Mouse (Mus musculus) limb, embryonic 13.5 days (tissue): ENCODE measurements around the gene Lgr6. TPM values are rescaled to one million over a fixed set of nuclear protein-coding genes. Genes with fewer than 3 reads are reported as not detected.

ENCODE experiments used
- ATAC-seq: fragments of 200-750 bp; cut with Nextera tagmentation; 2 replicates; pipeline ENCODE4 v1.8.0; 2017; ENCODE audit warnings: low read depth, moderate number of reproducible peaks, moderate TSS enrichment; ENCODE audit not compliant: low FRiP score
- H3K27ac ChIP-seq: fragments of 300-500 bp; sonication (generic); 2 replicates; pipeline ENCODE4 v1.5.1; 2015; ENCODE audit warnings: inconsistent platforms, mild to moderate bottlenecking, moderate library complexity
- H3K27me3 ChIP-seq: fragments of 300-500 bp; sonication (generic); 2 replicates; pipeline ENCODE4 v1.6.1; 2015; ENCODE audit warnings: mild to moderate bottlenecking, inconsistent platforms
- H3K36me3 ChIP-seq: fragments of 300-500 bp; sonication (generic); 2 replicates; pipeline ENCODE4 v1.6.1; 2015; ENCODE audit warnings: inconsistent platforms, mild to moderate bottlenecking, moderate library complexity
- H3K4me1 ChIP-seq: fragments of 300-500 bp; sonication (generic); 2 replicates; pipeline ENCODE4 v1.6.1; 2015; ENCODE audit warnings: inconsistent platforms
- H3K4me2 ChIP-seq: fragments of 300-500 bp; sonication (generic); replicated peaks from 2 replicates; pipeline ENCODE4 v1.6.1; 2015; ENCODE audit warnings: inconsistent platforms, mild to moderate bottlenecking, moderate library complexity
- H3K4me3 ChIP-seq: fragments of 300-500 bp; sonication (generic); 2 replicates; pipeline ENCODE4 v1.5.1; 2015; ENCODE audit warnings: moderate library complexity, mild to moderate bottlenecking, inconsistent platforms
- H3K9ac ChIP-seq: fragments of 300-500 bp; sonication (generic); 2 replicates; pipeline ENCODE4 v1.6.1; 2015; ENCODE audit warnings: mild to moderate bottlenecking, inconsistent platforms
- H3K9me3 ChIP-seq: fragments of 300-500 bp; sonication (generic); 2 replicates; pipeline ENCODE4 v1.6.1; 2016; ENCODE audit warnings: inconsistent platforms
- WGBS: fragments of 180-500 bp; shearing (Covaris S2); methylation state at CpG from one replicate; pipeline ENCODE4 v1.1.7; 2015; 5-methylcytosine and 5-hydroxymethylcytosine counted together
- polyA plus RNA-seq: library from polyadenylated mRNA; unstranded; fragments of >200 nt; fragmentation: Nextera tagmentation; extraction: Ambion mirVana; gene quantifications from 2 replicates; pipeline ENCODE4 v1.2.1, GENCODE M21; 2015

Lgr6 gene
- polyA plus RNA-seq, 1 experiment from 2014 or later = 2.7 TPM

- Histone ChIP-seq H3K27ac (no peak overlapping the region), H3K4me3 (no peak overlapping the region), H3K9ac (no peak overlapping the region), H3K27me3 (peaks cover 9% of the 10 kb centered on the region), H3K4me2 (no peak overlapping the region), H3K4me1 (no peaks in the 10 kb centered on the region), H3K9me3 (0 out of 2 replicates have a peak, but pooled peaks cover 5% of the 10 kb centered on the region), H3K36me3 (no peaks in the 10 kb centered on the region)
- no peak for ATAC-seq
- WGBS = 33% methylated on average over 8 of the region's 8 CpGs
These were observed 35.2 kb downstream of the Lgr6 start for GRCm38 (mm10) chr1:135069841-135070240.

GRCm38 (mm10) chr1:135064525-135064924 lies 40.6 kb downstream of the Lgr6 start:
- no peak for ATAC-seq
- no peaks in the 10 kb centered on the region for H3K36me3 ChIP-seq
- H3K27ac ChIP-seq = no peak overlapping the region
- no peak overlapping the region for H3K4me2 ChIP-seq
- WGBS = 96% methylated on average over 2 of the region's 2 CpGs
- H3K27me3 ChIP-seq = peaks cover 4% of the 10 kb centered on the region
- H3K9me3 ChIP-seq = peaks cover 4% of the 10 kb centered on the region
- H3K4me3 ChIP-seq = no peak overlapping the region
- H3K9ac ChIP-seq = no peak overlapping the region
- H3K4me1 ChIP-seq = no peaks in the 10 kb centered on the region

- H3K4me1 ChIP-seq = no peaks in the 10 kb centered on the region
- no peak overlapping the region for H3K4me3 ChIP-seq
- peaks cover 4% of the 10 kb centered on the region for H3K9me3 ChIP-seq
- 70% methylated on average over 5 of the region's 5 CpGs for WGBS
- peaks cover 9% of the 10 kb centered on the region for H3K27me3 ChIP-seq
- no peak overlapping the region for H3K4me2 ChIP-seq
- no peak for ATAC-seq
- H3K36me3 ChIP-seq = no peaks in the 10 kb centered on the region
- no peak overlapping the region for H3K9ac ChIP-seq
- no peak overlapping the region for H3K27ac ChIP-seq
These were observed 42.1 kb downstream of the Lgr6 start for GRCm38 (mm10) chr1:135062936-135063335.

GRCm38 (mm10) chr1:135061300-135061699 lies 43.8 kb downstream of the Lgr6 start:
- no peak for ATAC-seq
- no peak overlapping the region for H3K4me3 ChIP-seq
- H3K27me3 ChIP-seq = peaks cover 7% of the 10 kb centered on the region; the same call in 1 of the 2 replicates
- H3K9ac ChIP-seq = no peak overlapping the region
- WGBS = 92% methylated on average over 6 of the region's 6 CpGs
- H3K36me3 ChIP-seq = no peaks in the 10 kb centered on the region
- H3K4me2 ChIP-seq = no peak overlapping the region
- H3K9me3 ChIP-seq = peaks cover 4% of the 10 kb centered on the region
- H3K4me1 ChIP-seq = peaks cover 10% of the 10 kb centered on the region; the same call in 1 of the 2 replicates
- no peak overlapping the region for H3K27ac ChIP-seq

- WGBS = 75% methylated on average over 6 of the region's 6 CpGs
- Histone ChIP-seq H3K9me3 (peaks cover 4% of the 10 kb centered on the region), H3K4me2 (no peak overlapping the region), H3K27me3 (peaks cover 7% of the 10 kb centered on the region; the same call in 1 of the 2 replicates), H3K27ac (no peak overlapping the region), H3K4me1 (peaks cover 10% of the 10 kb centered on the region; the same call in 1 of the 2 replicates), H3K36me3 (no peaks in the 10 kb centered on the region), H3K9ac (no peak overlapping the region), H3K4me3 (no peak overlapping the region)
- no peak for ATAC-seq
These were observed 44.9 kb downstream of the Lgr6 start for GRCm38 (mm10) chr1:135060174-135060573.

- 70% methylated on average over 8 of the region's 8 CpGs for WGBS
These were observed 48.2 kb downstream of the Lgr6 start for GRCm38 (mm10) chr1:135056901-135057300.

GRCm38 (mm10) chr1:135054121-135054520 lies 51.0 kb downstream of the Lgr6 start:
- H3K27ac ChIP-seq = no peak overlapping the region
- no peak overlapping the region for H3K9ac ChIP-seq
- H3K4me1 ChIP-seq = peaks cover 24% of the 10 kb centered on the region
- 62% methylated on average over 5 of the region's 5 CpGs for WGBS
- H3K4me3 ChIP-seq = no peak overlapping the region
- no peak for ATAC-seq
- no peaks in the 10 kb centered on the region for H3K9me3 ChIP-seq
- H3K4me2 ChIP-seq = no peak overlapping the region
- H3K27me3 ChIP-seq = peaks cover 11% of the 10 kb centered on the region; the same call in 1 of the 2 replicates
- H3K36me3 ChIP-seq = no peaks in the 10 kb centered on the region

More at GRCm38 (mm10) chr1:135056901-135057300, 48.2 kb downstream of the Lgr6 start:
- H3K4me3 ChIP-seq = no peak overlapping the region
- H3K36me3 ChIP-seq = no peaks in the 10 kb centered on the region
- no peak overlapping the region for H3K27ac ChIP-seq
- no peaks in the 10 kb centered on the region for H3K9me3 ChIP-seq
- peaks cover 7% of the 10 kb centered on the region; the same call in 1 of the 2 replicates for H3K27me3 ChIP-seq
- H3K4me1 ChIP-seq = peaks cover 16% of the 10 kb centered on the region; the same call in 1 of the 2 replicates
- H3K4me2 ChIP-seq = no peak overlapping the region
- H3K9ac ChIP-seq = no peak overlapping the region
- ATAC-seq = no peak

- H3K9me3 ChIP-seq = no peaks in the 10 kb centered on the region
- 0 out of 2 replicates have a peak, but pooled peaks cover 9% of the 10 kb centered on the region for H3K27me3 ChIP-seq
- no peak overlapping the region for H3K27ac ChIP-seq
- H3K4me3 ChIP-seq = no peak overlapping the region
- WGBS = 84% methylated on average over 2 of the region's 2 CpGs
- H3K9ac ChIP-seq = no peak overlapping the region
- no peak for ATAC-seq
- peaks cover 4% of the 10 kb centered on the region; the same call in 1 of the 2 replicates for H3K4me1 ChIP-seq
- no peak overlapping the region for H3K4me2 ChIP-seq
- no peaks in the 10 kb centered on the region for H3K36me3 ChIP-seq
These were observed 60.6 kb downstream of the Lgr6 start for GRCm38 (mm10) chr1:135044439-135044838.

- Histone ChIP-seq H3K9ac (no peak overlapping the region), H3K36me3 (no peaks in the 10 kb centered on the region), H3K9me3 (no peaks in the 10 kb centered on the region), H3K4me2 (no peak overlapping the region), H3K27me3 (0 out of 2 replicates have a peak, but pooled peaks cover 10% of the 10 kb centered on the region), H3K4me3 (no peak overlapping the region), H3K4me1 (peaks cover 11% of the 10 kb centered on the region; the same call in 1 of the 2 replicates), H3K27ac (no peak overlapping the region)
- no peak for ATAC-seq
- 81% methylated on average over 5 of the region's 5 CpGs for WGBS
These were observed 68.8 kb downstream of the Lgr6 start for GRCm38 (mm10) chr1:135036297-135036696.

GRCm38 (mm10) chr1:135032658-135033057 lies 72.4 kb downstream of the Lgr6 start:
- Histone ChIP-seq H3K36me3 (no peaks in the 10 kb centered on the region), H3K4me3 (no peak overlapping the region), H3K4me1 (0 out of 2 replicates have a peak, but pooled peaks cover 7% of the 10 kb centered on the region), H3K27ac (no peak overlapping the region), H3K9ac (no peak overlapping the region), H3K4me2 (no peak overlapping the region), H3K9me3 (peaks cover 4% of the 10 kb centered on the region; the same call in 1 of the 2 replicates), H3K27me3 (no peaks in the 10 kb centered on the region)
- no peak for ATAC-seq
- 37% methylated on average over 8 of the region's 8 CpGs for WGBS

GRCm38 (mm10) chr1:135030121-135030520 lies 75.0 kb downstream of the Lgr6 start:
- WGBS = 86% methylated on average over 2 of the region's 2 CpGs
- Histone ChIP-seq H3K9ac (no peak overlapping the region), H3K4me3 (no peak overlapping the region), H3K27ac (no peak overlapping the region), H3K27me3 (no peaks in the 10 kb centered on the region), H3K9me3 (peaks cover 5% of the 10 kb centered on the region; the same call in 1 of the 2 replicates), H3K4me2 (no peak overlapping the region), H3K36me3 (no peaks in the 10 kb centered on the region), H3K4me1 (0 out of 2 replicates have a peak, but pooled peaks cover 7% of the 10 kb centered on the region)
- no peak for ATAC-seq

- H3K4me1 ChIP-seq = peaks cover 12% of the 10 kb centered on the region
- H3K27me3 ChIP-seq = no peaks in the 10 kb centered on the region; the same call in 1 of the 2 replicates
- H3K9me3 ChIP-seq = peaks cover 8% of the 10 kb centered on the region; the same call in 1 of the 2 replicates
- ATAC-seq = no peak
- H3K4me2 ChIP-seq = no peak overlapping the region
- H3K27ac ChIP-seq = no peak overlapping the region
- 41% methylated on average over 1 of the region's 1 CpGs for WGBS
- no peak overlapping the region for H3K4me3 ChIP-seq
- H3K9ac ChIP-seq = no peak overlapping the region
- H3K36me3 ChIP-seq = no peaks in the 10 kb centered on the region
These were observed 78.8 kb downstream of the Lgr6 start for GRCm38 (mm10) chr1:135026275-135026674.

GRCm38 (mm10) chr1:135023583-135023982 lies 81.5 kb downstream of the Lgr6 start:
- peaks cover 8% of the 10 kb centered on the region; the same call in 1 of the 2 replicates for H3K9me3 ChIP-seq
- H3K4me2 ChIP-seq = no peak overlapping the region
- H3K27ac ChIP-seq = no peak overlapping the region
- ATAC-seq = no peak
- H3K9ac ChIP-seq = no peak overlapping the region
- H3K36me3 ChIP-seq = no peaks in the 10 kb centered on the region
- no peak overlapping the region for H3K4me3 ChIP-seq
- WGBS = 75% methylated on average over 1 of the region's 1 CpGs
- H3K27me3 ChIP-seq = peaks cover 7% of the 10 kb centered on the region; the same call in 1 of the 2 replicates
- peaks cover 39% of the 10 kb centered on the region for H3K4me1 ChIP-seq
